Mouse (Mus musculus) embryo, embryonic 10.5 days (tissue): ENCODE measurements at regions not wholly inside any gene's neighbourhood (a gene's known extent, or its start where the extent isn't known, plus 50 kb on each side); places are given as distances from the start of the nearest gene placed in this dataset.
A peak's percentile ranks its signal among the peaks of the same experiment; 100 is the strongest.
"Not testable (repeated sequence)": the region's sequence is repeated elsewhere in the genome, so short reads cannot be mapped to it uniquely, and the experiment has no call there.

Experiments
- DNase-seq: peaks from one replicate; pipeline ENCODE4 v3.0.0-alpha.2; 2015; ENCODE audit warnings: low spot score

DNA sequence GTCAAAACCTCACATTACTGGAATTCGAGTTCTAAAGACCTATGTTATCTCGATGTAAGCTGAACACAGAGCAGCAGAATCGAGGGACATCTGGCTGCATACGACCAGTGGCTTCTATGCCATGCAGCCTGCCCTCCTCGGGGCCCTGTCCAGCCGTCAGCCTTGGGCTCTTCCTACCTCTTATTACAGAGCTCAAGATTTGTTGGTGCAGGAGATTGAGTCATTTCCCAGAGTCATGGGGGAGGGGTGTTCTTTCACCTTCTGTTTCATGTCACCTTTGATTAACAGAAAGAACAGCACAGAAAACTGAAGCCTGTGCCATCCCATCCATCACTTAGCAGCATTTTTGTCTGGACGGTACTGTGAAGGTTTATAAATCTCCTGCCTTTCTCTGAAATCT is 52.1 kb downstream of the Sst start:
- DNase-seq: peak; percentile 21

DNA sequence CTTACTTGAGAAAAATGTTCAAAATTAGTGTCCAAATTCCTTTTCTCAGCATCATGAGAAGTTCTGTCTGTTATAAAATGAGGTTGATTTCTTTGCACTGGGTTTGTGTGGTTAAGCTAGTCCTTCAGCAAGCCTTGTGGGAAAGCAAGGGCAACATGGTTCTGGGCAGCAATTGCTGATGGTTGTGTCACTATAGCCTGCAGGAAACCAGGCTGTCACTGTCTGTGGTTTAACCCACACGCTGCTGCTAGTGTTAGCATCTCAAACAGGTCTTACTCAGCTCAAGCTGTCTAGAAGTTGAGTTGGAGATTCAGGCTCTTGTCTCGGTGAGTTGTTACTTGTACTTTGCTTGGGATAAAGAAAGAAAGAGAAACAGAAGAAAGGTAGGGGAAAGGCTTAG is 52.6 kb downstream of the Sst start:
- no peak for DNase-seq

DNA sequence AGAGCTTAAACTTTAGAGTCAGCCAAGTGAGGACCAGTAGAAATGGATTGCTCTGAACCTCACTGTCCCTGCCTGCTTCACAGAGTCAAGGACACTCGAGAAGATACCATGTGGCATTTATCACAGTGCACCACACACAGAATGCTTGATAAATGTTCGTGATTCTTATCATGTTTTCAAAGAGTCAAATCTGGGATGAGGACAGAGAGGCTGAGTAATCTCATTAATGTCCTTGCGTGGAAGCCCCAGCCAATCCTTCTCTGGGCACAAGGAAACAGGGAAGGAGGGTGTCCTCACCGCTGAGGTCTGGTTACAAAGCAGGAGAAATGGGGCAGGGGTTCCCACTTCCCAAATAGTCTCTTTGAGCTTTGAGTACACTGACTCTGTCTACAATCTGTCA is 55.8 kb downstream of the Sst start:
- DNase-seq: no peak

DNA sequence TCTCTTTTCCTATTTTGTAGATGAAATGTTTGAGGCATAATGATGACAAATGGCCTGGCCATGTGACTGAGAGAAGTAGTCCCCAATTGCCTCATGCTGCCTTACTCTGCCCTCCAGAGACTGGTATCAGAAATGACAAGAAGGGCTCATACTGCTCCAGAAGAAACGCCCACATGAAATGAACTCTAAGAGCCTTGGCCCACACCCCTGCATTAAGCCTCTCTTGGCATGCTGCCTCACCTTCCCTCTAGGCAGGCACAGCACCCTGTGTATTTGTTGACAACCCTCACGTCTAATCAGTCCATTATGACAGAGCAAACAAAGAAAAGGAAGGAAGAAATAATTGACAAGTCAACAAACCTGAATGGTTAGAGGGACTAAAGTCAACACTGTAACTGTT is 57.2 kb downstream of the Sst start:
- DNase-seq: no peak

DNA sequence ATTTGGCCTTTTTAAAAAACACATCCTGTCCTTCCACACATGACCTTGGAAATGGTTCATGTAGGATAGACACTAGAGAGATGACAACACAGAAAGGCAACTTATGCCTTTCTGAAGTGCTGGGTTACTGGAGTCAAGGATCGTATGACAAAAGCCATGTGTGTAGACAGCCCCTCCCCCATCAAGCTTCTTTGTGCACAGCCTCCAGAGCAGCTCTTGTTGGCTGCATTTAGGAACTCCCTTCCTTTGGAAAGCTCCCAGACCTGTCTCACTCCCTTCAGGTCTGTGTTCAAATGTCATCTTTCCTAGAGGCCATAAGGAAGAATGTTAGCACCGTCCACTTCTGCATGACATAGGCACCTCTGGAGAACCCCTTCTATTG is 57.7 kb downstream of the Sst start:
- peak; percentile 53 for DNase-seq

DNA sequence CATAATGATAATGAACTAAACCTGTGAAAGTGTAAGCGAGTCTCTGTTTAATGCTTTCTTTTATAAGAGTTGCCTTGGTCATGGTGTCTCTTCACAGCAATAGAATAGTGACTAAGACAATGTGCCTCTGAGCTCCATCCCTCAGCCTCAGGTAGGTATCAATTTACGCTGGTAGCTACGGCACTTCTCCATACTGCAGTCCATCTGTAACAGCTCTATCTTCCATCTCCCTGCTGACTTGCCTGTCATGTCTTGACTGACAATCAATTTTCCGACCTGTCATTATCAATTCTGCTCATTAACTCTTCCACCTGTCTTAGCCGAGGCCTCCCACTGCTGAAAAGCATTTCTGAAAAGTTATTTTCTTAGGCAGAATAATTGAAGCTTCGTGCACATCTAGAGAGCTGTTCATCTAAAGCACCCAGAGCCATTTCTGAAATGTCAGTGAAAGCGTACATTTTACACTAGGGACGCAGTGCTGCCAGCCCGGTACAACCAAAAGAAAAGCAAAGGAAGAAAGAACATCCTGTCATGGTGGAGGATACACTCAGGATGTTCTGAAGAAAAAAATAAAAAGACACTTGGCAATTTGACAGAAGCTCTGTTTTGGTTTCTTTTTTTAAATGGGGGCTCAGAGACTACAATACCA is 58.2 kb downstream of the Sst start:
- DNase-seq: no peak

DNA sequence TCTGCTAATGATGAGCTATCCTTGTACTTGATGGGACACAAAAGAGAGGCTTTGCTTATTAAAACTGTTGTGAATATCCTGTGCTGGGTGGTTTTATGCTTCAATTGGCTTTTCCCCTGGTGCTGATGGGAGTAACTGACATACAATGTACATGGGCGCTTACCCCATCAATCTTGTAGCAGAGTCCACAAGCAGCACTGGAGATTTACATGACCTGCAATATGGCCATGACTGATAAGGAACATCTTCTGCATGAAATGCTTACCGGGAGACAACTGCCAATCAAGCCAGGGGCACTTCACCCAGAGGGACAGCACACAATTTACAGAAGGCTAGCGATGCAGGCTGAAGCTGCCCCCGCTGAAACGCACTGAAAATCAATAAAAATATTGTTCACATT is 65.1 kb downstream of the Sst start:
- DNase-seq: no peak

DNA sequence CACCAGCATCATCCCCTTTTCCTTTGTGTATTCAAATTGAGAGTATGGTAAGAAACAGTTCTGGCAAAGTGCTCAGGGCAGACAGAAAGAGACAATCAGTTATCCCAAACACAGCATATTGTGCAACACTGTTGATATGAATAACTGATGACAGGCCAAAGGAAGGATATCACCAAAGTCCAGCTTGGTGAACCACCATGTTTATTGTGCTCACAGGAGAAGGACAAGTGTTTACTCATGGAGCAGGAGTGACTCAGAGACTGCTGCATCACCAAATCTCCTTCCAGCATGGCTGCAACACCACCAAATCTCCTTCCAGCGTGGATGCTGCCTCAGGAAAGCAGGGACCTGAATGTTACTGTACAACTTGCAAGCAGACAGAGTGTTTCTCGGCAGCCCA is 105.5 kb downstream of the Sst start:
- no peak for DNase-seq

DNA sequence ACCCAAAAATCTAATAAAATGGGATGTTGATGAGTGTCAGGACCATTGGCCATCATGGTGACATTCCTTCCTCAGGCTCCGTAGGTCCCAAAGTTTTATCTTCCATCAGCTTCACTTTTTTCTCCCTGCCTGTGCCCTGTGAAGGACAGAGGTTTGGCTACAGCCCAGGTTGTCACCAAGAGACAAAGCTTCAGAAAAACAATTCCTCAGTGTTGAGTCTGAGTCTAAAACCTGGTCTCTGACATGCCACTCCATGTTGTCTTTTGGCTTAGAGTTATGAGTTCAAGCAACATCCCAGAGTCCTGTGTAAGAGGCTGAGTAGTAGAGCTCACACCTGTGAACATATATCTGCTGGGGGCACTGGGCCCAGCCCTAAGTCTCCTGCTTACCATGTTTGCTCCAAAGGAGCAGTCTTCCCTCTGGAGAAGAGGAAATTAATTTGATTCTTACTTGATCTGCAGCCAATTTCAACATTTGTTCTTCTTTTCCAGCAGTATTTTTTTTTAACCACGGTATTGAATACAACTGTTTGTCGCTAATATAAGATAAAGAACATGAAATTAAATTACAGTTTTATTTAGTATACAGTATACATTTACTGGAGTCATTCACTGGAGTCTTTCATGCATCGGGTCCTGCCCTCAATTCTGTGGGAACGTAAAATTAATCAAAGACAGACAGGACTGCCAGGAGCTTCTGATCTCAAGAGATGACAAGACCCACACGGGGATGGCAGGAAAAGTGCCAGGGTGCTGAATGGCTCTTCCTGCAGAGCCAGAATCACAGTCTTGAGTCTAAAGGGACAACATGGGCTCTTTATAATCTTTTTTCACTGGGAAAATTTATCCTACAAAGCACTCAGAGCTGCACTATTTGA is 106.5 kb downstream of the Sst start:
- DNase-seq: no peak

DNA sequence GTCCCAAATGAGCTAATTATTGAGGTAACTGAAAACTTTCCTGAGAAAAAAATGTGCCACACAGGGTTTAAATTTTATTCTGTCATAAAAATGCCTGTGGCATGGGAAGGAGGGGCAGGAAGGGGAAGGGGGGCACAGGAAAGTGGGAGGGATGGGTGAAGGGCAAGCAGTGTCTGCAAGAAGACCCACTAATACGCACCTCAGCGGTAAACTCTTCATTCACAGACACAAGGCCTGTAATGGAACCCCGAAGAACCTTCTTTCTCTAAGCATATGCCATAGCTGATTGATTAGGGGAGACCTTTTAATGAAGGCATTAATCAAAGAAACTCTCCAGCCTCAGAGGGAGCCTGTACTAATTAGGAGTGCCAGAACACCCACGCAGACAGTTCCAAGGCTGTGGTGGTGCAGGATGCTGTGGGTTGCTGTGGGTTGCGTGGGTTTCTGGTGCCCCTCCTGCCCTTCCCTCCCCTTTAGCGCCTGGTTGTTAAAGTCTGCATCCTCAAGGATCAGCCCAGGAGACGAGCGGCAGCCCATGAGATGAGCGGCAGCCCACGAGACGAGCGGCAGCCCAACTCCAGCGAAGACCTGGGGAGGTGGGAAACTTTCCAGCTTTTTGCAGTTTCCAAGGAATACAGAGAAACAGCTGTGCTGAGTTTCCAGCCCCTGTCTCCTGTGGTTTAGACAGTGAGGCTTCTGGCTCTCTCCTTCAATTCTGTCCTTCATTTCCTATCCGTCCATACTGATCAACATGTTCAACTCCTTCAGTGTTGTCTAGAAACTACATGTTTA is 110.1 kb downstream of the Sst start:
- DNase-seq: no peak

DNA sequence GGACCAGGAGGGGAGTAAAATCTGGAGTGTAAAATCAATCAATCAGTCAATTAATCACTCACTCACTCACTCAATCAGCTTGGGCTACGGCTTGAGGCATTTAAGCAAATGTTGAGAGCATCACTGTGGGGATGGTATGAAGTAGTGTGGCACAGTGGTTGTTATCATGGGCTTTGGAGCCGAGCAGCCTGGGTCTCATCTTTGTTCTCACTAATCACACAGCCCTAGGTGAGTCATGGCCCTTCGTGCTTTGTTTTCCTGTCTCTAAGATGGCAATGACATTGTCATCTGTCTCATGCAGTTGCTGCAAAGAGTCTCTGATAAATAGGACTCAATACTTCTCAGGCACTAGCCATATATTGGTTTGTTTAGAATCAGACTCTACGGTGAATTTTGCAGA is 112.9 kb downstream of the Sst start:
- DNase-seq: no peak

DNA sequence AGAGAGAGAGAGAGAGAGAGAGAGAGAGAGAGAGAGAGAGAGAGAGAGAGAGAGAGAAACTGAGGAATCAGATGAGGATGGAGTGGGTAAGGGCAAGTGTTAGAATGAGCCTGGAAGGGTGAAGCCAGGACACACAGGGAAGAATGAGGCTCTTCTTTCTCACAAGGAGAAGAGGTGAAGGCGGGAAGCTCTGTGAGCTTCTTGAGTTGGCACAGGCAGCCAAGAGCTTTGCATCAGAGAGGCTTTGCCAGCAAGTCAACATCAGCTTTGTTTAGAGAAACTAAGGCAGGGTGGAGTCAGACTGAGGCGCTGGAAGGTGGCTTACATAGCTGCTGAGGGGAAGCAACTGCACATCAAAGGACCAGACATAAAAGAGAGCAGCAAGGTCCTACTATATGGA is 113.7 kb downstream of the Sst start:
- DNase-seq: no peak

DNA sequence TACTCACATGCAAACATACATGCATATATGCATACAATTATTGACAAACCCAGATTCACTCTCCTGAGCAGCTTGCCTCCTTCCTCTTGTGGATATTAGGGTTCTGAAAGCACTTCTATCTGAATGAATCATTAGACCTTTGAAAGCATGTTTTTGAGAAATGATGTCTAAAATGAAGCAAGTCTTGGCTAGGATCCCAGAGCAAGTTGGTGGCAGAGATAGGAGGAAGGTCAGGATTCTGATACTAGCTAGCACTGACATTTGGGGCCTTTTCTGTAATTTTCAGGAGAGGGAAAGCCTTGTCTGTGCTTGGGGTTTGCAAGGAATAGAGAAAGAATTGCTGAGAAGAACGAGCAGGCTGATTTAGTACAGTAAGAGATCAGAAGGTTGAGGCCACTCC is 114.3 kb downstream of the Sst start:
- no peak for DNase-seq

DNA sequence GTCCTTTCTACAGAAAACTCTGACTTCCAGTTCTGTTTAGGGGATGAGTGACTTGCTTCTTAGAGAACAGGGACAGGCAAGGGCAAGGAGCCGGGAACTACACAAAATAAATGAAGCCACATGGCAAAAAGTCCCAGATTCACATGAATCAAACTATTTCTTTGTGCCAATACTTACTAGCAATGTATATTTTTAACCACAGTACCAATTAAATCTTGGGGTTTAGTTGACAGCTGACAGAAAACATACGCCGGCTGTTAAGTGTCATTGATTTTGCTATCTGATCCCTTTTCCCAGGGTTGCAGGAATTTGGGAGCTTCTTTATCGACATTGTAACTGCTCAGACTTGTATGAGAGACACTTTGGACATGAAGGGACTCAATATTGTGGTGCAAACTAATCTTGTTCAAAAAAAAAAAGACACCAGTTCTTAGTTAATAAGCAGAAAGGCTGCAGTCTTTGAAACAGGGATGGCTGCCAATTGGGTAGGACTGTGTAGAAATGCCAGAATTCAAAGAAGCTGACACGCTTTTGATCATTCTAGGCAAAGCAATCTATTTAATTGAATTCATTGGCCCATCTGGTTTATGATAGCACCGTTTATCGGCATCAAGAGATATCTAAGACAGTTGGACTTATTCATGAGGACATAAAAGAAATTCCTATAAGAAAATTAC is 132.5 kb downstream of the Sst start:
- no peak for DNase-seq

DNA sequence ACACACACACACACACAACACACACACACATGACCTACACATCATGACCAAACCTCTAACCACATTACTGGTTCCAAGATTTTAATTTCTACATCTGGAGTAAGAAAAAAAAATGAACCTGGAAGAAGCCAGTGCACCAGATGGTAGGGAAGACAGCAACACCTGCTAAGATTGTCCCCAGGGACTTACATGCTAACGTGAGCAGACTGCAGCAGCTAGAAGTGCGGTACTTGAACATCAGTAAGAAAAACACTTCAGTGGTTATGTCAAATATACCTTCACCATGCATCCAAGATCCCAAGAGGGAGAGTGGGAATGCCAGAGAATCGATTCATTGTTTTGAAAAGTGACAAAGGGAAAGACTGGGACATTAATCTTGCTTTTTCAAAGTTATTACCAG is 153.7 kb downstream of the Sst start:
- DNase-seq: peak; percentile 5

DNA sequence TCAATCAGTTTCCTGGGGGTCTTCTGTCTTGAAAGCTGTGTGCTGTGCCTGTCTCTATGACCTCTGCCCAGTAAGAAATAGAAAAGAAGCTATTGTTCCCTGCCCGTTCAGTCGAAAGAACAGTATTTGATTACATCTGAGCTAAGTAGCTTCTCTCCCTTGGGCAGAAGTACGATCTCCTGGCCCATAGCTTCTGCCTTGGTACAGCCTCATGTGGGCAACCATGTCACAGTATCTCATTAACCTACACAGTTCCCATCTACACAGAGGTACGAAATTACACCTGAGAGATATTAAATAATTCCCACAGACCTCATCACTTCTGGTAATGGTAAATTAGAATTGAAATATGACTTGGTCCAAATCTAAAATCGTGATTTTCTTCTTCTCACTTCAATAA is 155.0 kb downstream of the Sst start:
- DNase-seq: peak; percentile 9

DNA sequence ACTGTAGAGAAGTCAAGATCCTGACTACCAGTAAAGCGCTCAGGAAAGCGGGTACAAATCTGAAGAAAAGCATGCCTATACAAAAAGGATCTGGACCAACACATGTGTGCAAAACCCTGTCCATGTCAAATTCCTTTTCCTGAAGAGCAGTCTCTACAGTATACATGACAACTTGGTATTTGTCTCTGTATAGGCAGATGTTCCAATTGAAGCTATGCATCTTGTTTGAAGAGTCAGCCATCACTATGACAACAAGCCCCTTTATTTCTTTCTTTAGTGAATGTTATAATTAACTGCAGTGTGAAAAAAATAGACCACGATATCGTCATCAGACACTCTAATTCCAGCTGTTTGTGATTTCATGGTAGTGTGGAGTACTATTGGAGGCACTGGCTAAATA is 164.2 kb downstream of the Sst start:
- DNase-seq: no peak

DNA sequence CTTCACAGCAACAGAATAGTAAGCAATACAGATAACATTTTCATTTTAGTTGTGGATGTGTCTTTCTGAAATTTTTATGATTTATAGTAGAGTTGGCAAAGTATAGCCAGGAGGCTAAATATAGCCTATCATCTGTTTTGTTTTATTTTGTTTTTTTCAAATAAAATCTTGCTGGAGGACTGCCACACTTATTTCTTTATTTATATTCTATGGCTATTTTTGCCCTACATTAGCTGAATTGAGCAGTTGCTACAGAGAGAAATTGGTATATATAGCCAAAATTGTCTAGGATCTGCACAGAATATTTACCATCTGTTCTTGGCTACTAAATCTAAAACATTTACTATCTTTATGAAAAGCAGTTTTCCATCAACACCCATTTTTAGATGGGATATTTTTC is 169.0 kb downstream of the Sst start:
- no peak for DNase-seq

DNA sequence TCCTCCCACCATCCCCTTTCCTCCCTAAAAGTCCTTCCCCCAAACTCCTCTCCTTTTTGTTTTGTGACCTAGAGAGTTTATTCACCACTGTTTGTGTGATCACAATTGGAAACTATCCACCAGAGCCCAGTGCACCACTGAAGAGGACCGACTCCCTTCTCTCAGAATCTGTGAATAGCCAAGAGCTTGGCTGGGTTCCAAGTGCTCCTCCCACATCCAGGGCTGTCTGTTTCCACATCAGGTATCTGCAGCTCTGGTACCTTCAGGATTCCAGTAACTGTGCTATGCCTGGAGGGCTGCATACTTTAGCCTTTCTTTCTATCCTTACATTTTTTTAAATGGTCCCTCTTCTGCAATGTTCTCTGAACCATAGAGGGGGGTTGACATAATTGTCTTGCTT is 180.5 kb upstream of the Masp1 start:
- no peak for DNase-seq

DNA sequence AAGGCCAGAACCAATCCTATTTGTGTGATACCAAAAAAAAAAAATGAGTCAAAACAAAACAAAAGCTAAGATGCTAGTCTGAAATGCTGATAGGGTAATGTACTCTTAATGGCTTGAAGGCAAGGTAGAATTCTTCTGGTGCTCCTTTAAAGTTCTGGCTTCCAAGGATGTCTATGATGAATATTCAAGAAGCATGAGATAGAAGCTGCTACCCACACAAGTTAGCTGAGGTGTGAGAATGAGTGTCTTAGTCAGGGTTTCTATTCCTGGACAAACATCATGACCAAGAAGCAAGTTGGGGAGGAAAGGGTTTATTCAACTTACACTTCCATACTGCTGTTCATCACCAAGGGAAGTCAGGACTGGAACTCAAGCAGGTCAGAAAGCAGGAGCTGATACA is 173.6 kb upstream of the Masp1 start:
- DNase-seq: not testable (repeated sequence)

DNA sequence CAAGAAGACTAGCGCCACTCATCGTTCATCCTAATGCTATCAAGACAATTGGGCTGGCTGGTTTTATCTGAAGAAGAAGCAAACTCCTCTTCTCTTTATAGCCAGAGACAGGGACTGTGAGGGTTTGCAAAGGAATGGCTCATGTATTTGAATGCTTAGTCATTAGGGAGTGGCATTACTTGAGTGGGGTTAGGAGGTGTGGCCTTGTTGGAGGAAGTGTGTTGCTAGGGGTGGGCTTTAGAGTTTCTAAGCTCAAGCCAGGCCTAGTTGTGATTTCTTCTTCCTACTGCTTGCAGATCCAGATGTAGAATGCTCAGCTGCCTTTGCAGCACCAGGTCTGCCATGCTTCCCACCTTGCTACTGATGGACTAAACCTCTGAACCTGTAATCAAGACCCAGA is 169.4 kb upstream of the Masp1 start:
- no peak for DNase-seq

DNA sequence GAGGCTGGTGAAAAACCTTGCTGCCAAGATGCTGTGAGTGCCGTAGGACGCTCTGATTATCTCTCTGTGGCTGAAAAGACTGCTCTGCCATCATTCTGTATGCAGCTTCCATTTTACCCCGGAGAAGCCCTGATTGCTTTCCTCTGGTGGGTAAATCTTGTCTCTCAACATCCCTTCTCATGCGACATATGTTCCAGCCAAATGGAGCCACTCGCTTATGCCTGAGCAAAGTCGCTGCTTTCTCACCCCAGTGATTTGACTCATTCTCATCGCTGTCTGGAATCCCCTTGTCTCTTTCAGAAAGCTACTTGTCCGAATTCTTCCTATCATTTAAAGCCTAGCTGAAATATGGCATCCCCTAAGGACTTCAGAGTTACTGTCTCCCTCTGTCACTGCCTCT is 166.2 kb upstream of the Masp1 start:
- no peak for DNase-seq

DNA sequence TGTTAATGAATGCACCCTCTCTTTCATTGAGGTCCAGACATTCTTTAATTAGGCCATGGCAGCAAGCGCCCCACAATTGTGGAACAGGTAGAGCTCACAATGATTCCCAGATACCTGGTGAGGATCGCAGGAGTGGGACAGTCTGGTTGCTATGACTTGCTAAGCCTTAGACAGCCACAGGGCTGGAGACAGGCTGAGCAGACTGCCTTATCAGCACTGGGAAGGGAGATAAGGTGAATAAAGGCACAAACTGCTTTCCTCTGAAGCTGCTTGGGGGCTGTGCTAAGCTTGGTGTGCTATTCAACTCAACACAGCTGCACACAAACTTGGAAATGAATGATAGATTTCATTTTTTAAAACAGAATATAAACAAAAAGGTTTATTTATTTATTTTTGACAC is 159.8 kb upstream of the Masp1 start:
- DNase-seq: no peak
